Mouse (Mus musculus) forebrain, embryonic 14.5 days (tissue): ENCODE measurements at regions not wholly inside any gene's neighbourhood (a gene's known extent, or its start where the extent isn't known, plus 50 kb on each side); places are given as distances from the start of the nearest gene placed in this dataset.
A peak's percentile ranks its signal among the peaks of the same experiment; 100 is the strongest.
"Not testable (repeated sequence)": the region's sequence is repeated elsewhere in the genome, so short reads cannot be mapped to it uniquely, and the experiment has no call there.

Experiments
- ATAC-seq: fragments of 200-750 bp; cut with Nextera tagmentation; 2 replicates; pipeline ENCODE4 v1.8.0; 2017; ENCODE audit warnings: mild to moderate bottlenecking, moderate library complexity
- DNase-seq: peaks from one replicate; pipeline ENCODE4 v3.0.0-alpha.2; 2015; ENCODE audit warnings: low spot score
- H3K27ac ChIP-seq: fragments of 300-500 bp; sonication (generic); 2 replicates; pipeline ENCODE4 v1.5.1; 2014; ENCODE audit warnings: low read depth, mild to moderate bottlenecking, control low read depth, low read length, moderate library complexity
- H3K27me3 ChIP-seq: fragments of 300-500 bp; sonication (generic); replicated peaks from 2 replicates; pipeline ENCODE4 v1.6.1; 2014; ENCODE audit warnings: low read length, control low read depth, mixed read lengths; ENCODE audit not compliant: control insufficient read depth, insufficient read depth
- H3K36me3 ChIP-seq: fragments of 300-500 bp; sonication (generic); 2 replicates; pipeline ENCODE4 v1.6.1; 2014; ENCODE audit warnings: low read length, control low read depth; ENCODE audit not compliant: control insufficient read depth, insufficient read depth
- H3K4me1 ChIP-seq: fragments of 300-500 bp; sonication (generic); 2 replicates; pipeline ENCODE4 v1.6.1; 2014; ENCODE audit warnings: antibody characterized with exemption, low read length, control low read depth; ENCODE audit not compliant: control insufficient read depth, insufficient read depth
- H3K4me2 ChIP-seq: fragments of 300-500 bp; sonication (generic); 2 replicates; pipeline ENCODE4 v1.6.1; 2014; ENCODE audit warnings: mild to moderate bottlenecking, control low read depth, low read length
- H3K4me3 ChIP-seq: fragments of 300-500 bp; sonication (generic); 2 replicates; pipeline ENCODE4 v1.5.1; 2014; ENCODE audit warnings: low read depth, low read length, control low read depth
- H3K9ac ChIP-seq: fragments of 300-500 bp; sonication (generic); 2 replicates; pipeline ENCODE4 v1.6.1; 2014; ENCODE audit warnings: mild to moderate bottlenecking, low read length, control low read depth, moderate library complexity
- H3K9me3 ChIP-seq: fragments of 300-500 bp; sonication (generic); replicated peaks from 2 replicates; pipeline ENCODE4 v1.6.1; 2016; ENCODE audit warnings: low read length, control low read depth, mixed read lengths; ENCODE audit not compliant: control insufficient read depth
- whole genome bisulfite sequencing: fragments of 180-500 bp; shearing (Covaris S2); extraction: QIAGEN DNeasy Blood & Tissue Kit; methylation state at CpG from one replicate; pipeline ENCODE4 v1.1.7; 2014; 5-methylcytosine and 5-hydroxymethylcytosine counted together

- Histone ChIP-seq H3K9me3 (no peaks in the 10 kb centered on the region), H3K9ac (no peak overlapping the region), H3K27me3 (no peaks in the 10 kb centered on the region), H3K4me3 (no peak overlapping the region), H3K36me3 (no peaks in the 10 kb centered on the region), H3K4me2 (no peak overlapping the region), H3K27ac (no peak overlapping the region), H3K4me1 (no peaks in the 10 kb centered on the region)
- 88% methylated on average over 4 of the region's 4 CpGs for WGBS
- ATAC-seq = no peak
- DNase-seq = no peak
Measured at GRCm38 (mm10) chr13:82562576-82562975, 779.7 kb downstream of the Cetn3 start.

GRCm38 (mm10) chr13:82570925-82571324, 788.0 kb downstream of the Cetn3 start:
- no peak overlapping the region for H3K27ac ChIP-seq
- no peak overlapping the region for H3K4me2 ChIP-seq
- H3K36me3 ChIP-seq = no peaks in the 10 kb centered on the region
- H3K9me3 ChIP-seq = no peaks in the 10 kb centered on the region
- DNase-seq (no peak), ATAC-seq (no peak)
- H3K9ac ChIP-seq = no peak overlapping the region
- no peak overlapping the region for H3K4me3 ChIP-seq
- H3K27me3 ChIP-seq = no peaks in the 10 kb centered on the region
- 98% methylated on average over 1 of the region's 1 CpGs for WGBS
- no peaks in the 10 kb centered on the region for H3K4me1 ChIP-seq

GRCm38 (mm10) chr13:82577937-82578336, 795.1 kb downstream of the Cetn3 start:
- DNase-seq = peak; percentile 37

GRCm38 (mm10) chr13:82586335-82586734, 803.5 kb downstream of the Cetn3 start:
- H3K4me2 ChIP-seq = no peak overlapping the region
- no peaks in the 10 kb centered on the region for H3K4me1 ChIP-seq
- ATAC-seq = no peak
- H3K36me3 ChIP-seq = no peaks in the 10 kb centered on the region
- H3K9me3 ChIP-seq = no peaks in the 10 kb centered on the region
- 65% methylated on average over 1 of the region's 1 CpGs for WGBS
- H3K9ac ChIP-seq = no peak overlapping the region
- no peak for DNase-seq
- H3K4me3 ChIP-seq = no peak overlapping the region
- H3K27ac ChIP-seq = no peak overlapping the region
- H3K27me3 ChIP-seq = no peaks in the 10 kb centered on the region

More at GRCm38 (mm10) chr13:82577937-82578336, 795.1 kb downstream of the Cetn3 start:
- no peak overlapping the region; the same call in 1 of the 2 replicates for H3K27ac ChIP-seq
- 71% methylated on average over 4 of the region's 4 CpGs for WGBS
- no peaks in the 10 kb centered on the region for H3K9me3 ChIP-seq
- ATAC-seq = peak; percentile 55; the same call in 1 of the 2 replicates
- H3K27me3 ChIP-seq = no peaks in the 10 kb centered on the region
- no peaks in the 10 kb centered on the region for H3K4me1 ChIP-seq
- no peaks in the 10 kb centered on the region for H3K36me3 ChIP-seq
- H3K4me2 ChIP-seq = no peak overlapping the region
- H3K4me3 ChIP-seq = no peak overlapping the region
- no peak overlapping the region for H3K9ac ChIP-seq

- Histone ChIP-seq H3K4me2 (no peak overlapping the region), H3K9me3 (no peaks in the 10 kb centered on the region), H3K36me3 (no peaks in the 10 kb centered on the region), H3K27me3 (no peaks in the 10 kb centered on the region), H3K9ac (no peak overlapping the region), H3K27ac (no peak overlapping the region), H3K4me3 (no peak overlapping the region), H3K4me1 (no peaks in the 10 kb centered on the region)
- DNase-seq (peak; percentile 20), ATAC-seq (no peak)
- WGBS = 82% methylated on average over 8 of the region's 8 CpGs
Measured at GRCm38 (mm10) chr13:82593831-82594230, 811.0 kb downstream of the Cetn3 start.

GRCm38 (mm10) chr13:82595566-82595965, 812.7 kb downstream of the Cetn3 start:
- Histone ChIP-seq H3K9me3 (no peaks in the 10 kb centered on the region), H3K27me3 (no peaks in the 10 kb centered on the region), H3K4me3 (no peak overlapping the region), H3K27ac (no peak overlapping the region), H3K9ac (no peak overlapping the region), H3K4me2 (no peak overlapping the region), H3K4me1 (no peaks in the 10 kb centered on the region), H3K36me3 (no peaks in the 10 kb centered on the region)
- DNase-seq = no peak
- ATAC-seq = no peak

GRCm38 (mm10) chr13:82605868-82606267, 823.0 kb downstream of the Cetn3 start:
- ATAC-seq, H3K27me3 ChIP-seq, H3K4me3 ChIP-seq, H3K4me2 ChIP-seq, H3K9ac ChIP-seq, H3K4me1 ChIP-seq, DNase-seq, H3K9me3 ChIP-seq, H3K36me3 ChIP-seq, H3K27ac ChIP-seq: not testable (repeated sequence)
- WGBS = 65% methylated on average over 3 of the region's 3 CpGs

- no peak overlapping the region for H3K9ac ChIP-seq
- H3K4me2 ChIP-seq = no peak overlapping the region
- no peak overlapping the region for H3K4me3 ChIP-seq
- H3K27me3 ChIP-seq = no peaks in the 10 kb centered on the region
- peak overlapping the region; percentile 39; the same call in 1 of the 2 replicates for H3K27ac ChIP-seq
- peaks cover 11% of the 10 kb centered on the region; the same call in 1 of the 2 replicates for H3K4me1 ChIP-seq
- H3K9me3 ChIP-seq = no peaks in the 10 kb centered on the region
- H3K36me3 ChIP-seq = no peaks in the 10 kb centered on the region
- 47% methylated on average over 4 of the region's 4 CpGs for WGBS
- no peak for ATAC-seq
- peak; percentile 35 for DNase-seq
Measured at GRCm38 (mm10) chr13:82619005-82619653, 836.3 kb downstream of the Cetn3 start.

GRCm38 (mm10) chr13:82620036-82620435, 837.2 kb downstream of the Cetn3 start:
- no peaks in the 10 kb centered on the region for H3K27me3 ChIP-seq
- peak overlapping the region; percentile 17; the same call in 1 of the 2 replicates for H3K27ac ChIP-seq
- no peak overlapping the region for H3K4me2 ChIP-seq
- peaks cover 11% of the 10 kb centered on the region; the same call in 1 of the 2 replicates for H3K4me1 ChIP-seq
- H3K36me3 ChIP-seq = no peaks in the 10 kb centered on the region
- ATAC-seq = peak; percentile 57; the same call in 1 of the 2 replicates
- 34% methylated on average over 3 of the region's 3 CpGs for WGBS
- H3K4me3 ChIP-seq = no peak overlapping the region
- H3K9ac ChIP-seq = no peak overlapping the region
- DNase-seq = peak; percentile 49
- no peaks in the 10 kb centered on the region for H3K9me3 ChIP-seq
